8 mouse cellular contexts compared by ENCODE assay signal in the genomic region with DNA sequence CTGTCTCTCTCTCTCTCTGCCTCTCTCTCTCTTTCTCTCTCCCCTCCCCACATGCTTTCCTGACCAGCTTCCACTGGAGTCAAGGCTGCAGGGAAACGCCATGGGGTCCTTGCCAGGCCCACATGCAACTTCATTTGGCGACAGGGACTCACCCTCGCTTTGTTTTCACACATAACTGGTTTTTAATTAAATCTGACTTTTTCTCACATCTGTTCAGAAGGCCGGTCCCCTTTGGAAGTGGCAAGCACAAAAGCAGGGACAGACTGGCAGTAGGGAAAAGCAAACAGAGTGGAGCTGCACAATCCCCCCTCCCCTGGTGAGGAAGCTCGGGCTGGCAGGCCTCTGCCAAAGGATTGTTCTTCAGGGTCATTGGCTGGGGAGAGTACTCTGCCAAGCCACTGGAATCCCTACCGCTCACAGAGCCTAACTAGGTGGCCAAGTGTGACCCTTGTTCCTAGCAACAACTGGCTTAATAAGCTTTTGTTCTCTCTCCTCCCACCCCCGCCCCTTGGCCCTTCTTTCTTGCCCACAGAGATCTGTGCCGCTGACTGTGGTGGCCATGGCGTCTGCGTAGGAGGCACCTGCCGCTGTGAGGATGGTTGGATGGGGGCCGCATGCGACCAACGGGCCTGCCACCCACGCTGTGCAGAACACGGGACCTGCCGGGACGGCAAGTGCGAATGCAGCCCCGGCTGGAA.
A peak's percentile ranks its signal among the peaks of the same experiment; 100 is the strongest.
DNase-seq lines count a peak whose midpoint lies in the region; ATAC-seq lines count a peak whose summit lies in the region.

No protein-coding gene starts in this region.

- no peaks in the 10 kb centered on the region for H3K9me3 ChIP-seq in heart, embryonic 10.5 days
- no peaks in the 10 kb centered on the region for H3K9me3 ChIP-seq in kidney, embryonic 16.5 days (ENCODE audit: low read length)

- ATAC-seq in kidney, embryonic 16.5 days (ENCODE audit: low FRiP score, low TSS enrichment), result peak; percentile 84

- intact Hi-C loops in heart, postnatal 25 days (cut with DNase I), result no loop called here

- H3K4me2 ChIP-seq in kidney, embryonic 16.5 days (replicated peaks; ENCODE audit: low read depth, low read length), result 0 out of 2 replicates have a peak overlapping the region, but pooled peaks have one; percentile 13

- 0 out of 2 replicates have a peak, but pooled peaks cover 4% of the 10 kb centered on the region for H3K27me3 ChIP-seq in heart, embryonic 10.5 days (ENCODE audit: insufficient read depth, poor library complexity, severe bottlenecking)
- no peaks in the 10 kb centered on the region for H3K27me3 ChIP-seq in kidney, embryonic 16.5 days (ENCODE audit: insufficient read depth, low read length)

- H3K4me1 ChIP-seq in heart, embryonic 10.5 days, result peaks cover 25% of the 10 kb centered on the region; the same call in 1 of the 2 replicates
- H3K4me1 ChIP-seq in kidney, embryonic 16.5 days (ENCODE audit: insufficient read depth, low read length), result peaks cover 42% of the 10 kb centered on the region

- H3K36me3 ChIP-seq in heart, embryonic 10.5 days, result no peaks in the 10 kb centered on the region
- peaks cover 4% of the 10 kb centered on the region for H3K36me3 ChIP-seq in kidney, embryonic 16.5 days (ENCODE audit: insufficient read depth, low read length)

- H3K4me3 ChIP-seq in heart, embryonic 10.5 days, result no peak overlapping the region
- H3K4me3 ChIP-seq in kidney, embryonic 16.5 days (ENCODE audit: low read length), result no peak overlapping the region

- H3K9ac ChIP-seq in kidney, embryonic 16.5 days (replicated peaks; ENCODE audit: low read length), result peak overlapping the region; percentile 36; the same call in 1 of the 2 replicates

- peak overlapping the region; percentile 67 for H3K27ac ChIP-seq in heart, embryonic 10.5 days
- H3K27ac ChIP-seq in kidney, embryonic 16.5 days (ENCODE audit: low read length), result peak overlapping the region; percentile 89

- WGBS in heart, embryonic 10.5 days, result 68% methylated on average over 20 of the region's 20 CpGs
- WGBS in kidney, embryonic 16.5 days, result 48% methylated on average over 20 of the region's 20 CpGs

- DNase-seq in heart, adult 11 months, result peak; percentile 96
- no peak for DNase-seq in heart, postnatal 25 days (ENCODE audit: low spot score)
- peak; percentile 33 to 39 for DNase-seq in cerebellum, postnatal 14 days
- no peak for DNase-seq in heart, embryonic 10.5 days (ENCODE audit: low spot score)
- DNase-seq in lung, postnatal 10 days, result peak; percentile 35
- peak; percentile 57 for DNase-seq in right cerebral cortex, postnatal 25 days
- DNase-seq in B cell, adult 2 months, result no peak

Comparison
In these comparisons a context has a peak if more than half of its experiments do, and no peak if none do; other contexts are left out.
1. DNase-seq: peak in heart, adult 11 months (single experiment), cerebellum, postnatal 14 days (2 of 2), lung, postnatal 10 days (single experiment) and right cerebral cortex, postnatal 25 days (single experiment); none in heart, postnatal 25 days (single experiment), heart, embryonic 10.5 days (single experiment) and B cell, adult 2 months (0 of 2).